Mouse (Mus musculus): ENCODE results near the gene Slc35e3. TPM values are rescaled to one million over a fixed set of nuclear protein-coding genes. Genes with fewer than 3 reads are reported as not detected.

Slc35e3 gene
- polyA plus RNA-seq, 1 experiment from 2014 or later = 22.2 TPM

DNA sequence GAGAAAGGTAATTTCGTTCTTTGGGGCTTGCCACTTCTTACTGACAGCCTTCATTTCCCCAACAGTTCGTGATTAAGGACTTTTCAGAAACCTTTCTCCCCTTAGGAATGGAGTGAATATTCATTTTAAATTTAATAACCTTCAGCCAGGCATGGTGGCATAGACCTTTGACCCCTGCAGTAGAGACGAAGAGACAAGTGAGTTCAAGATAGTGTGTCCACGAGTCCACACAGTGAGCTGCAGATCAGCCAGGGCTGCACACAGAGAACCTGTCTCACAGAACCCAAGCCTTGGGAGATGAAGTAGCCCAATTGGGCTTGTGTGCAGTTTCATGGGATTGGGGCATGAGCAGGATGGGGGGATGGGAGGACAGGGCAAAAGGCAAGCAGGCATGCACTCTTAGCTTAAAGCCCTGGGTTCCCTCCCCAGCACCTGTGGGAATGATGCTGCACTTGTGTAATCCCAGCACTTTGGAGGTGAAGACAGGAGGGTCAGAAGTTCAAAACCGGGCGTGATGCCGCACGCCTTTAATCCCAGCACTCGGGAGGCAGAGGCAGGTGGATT, 33.9 kb downstream of the Slc35e3 start:
- Histone ChIP-seq H3K4me1 (replicated peaks; ENCODE audit: control insufficient read depth, insufficient read depth, low read length) (no peaks in the 10 kb centered on the region; the same call in 1 of the 2 replicates), H3K27me3 (ENCODE audit: control insufficient read depth, insufficient read depth, low read length) (no peaks in the 10 kb centered on the region), H3K36me3 (ENCODE audit: control insufficient read depth, insufficient read depth, low read length) (no peaks in the 10 kb centered on the region; the same call in 1 of the 2 replicates), H3K27ac (ENCODE audit: low read depth, low read length) (no peak overlapping the region), H3K4me2 (ENCODE audit: low read depth, low read length, severe bottlenecking) (no peak overlapping the region), H3K9ac (ENCODE audit: low read length) (no peak overlapping the region), H3K4me3 (ENCODE audit: low read depth, low read length) (no peak overlapping the region), H3K9me3 (ENCODE audit: control insufficient read depth, low read length) (no peaks in the 10 kb centered on the region)
- 85% methylated on average over 9 of the region's 9 CpGs for WGBS
- ATAC-seq (replicated peaks; ENCODE audit: low FRiP score) (no peak), DNase-seq (ENCODE audit: low spot score) (no peak)

GRCm38 (mm10) chr10:117711408-117711807, 34.8 kb downstream of the Slc35e3 start:
- peak overlapping the region; percentile 100 for H3K9ac ChIP-seq (ENCODE audit: low read length)
- no peaks in the 10 kb centered on the region for H3K27me3 ChIP-seq (ENCODE audit: control insufficient read depth, insufficient read depth, low read length)
- no peak for ATAC-seq (replicated peaks; ENCODE audit: low FRiP score)
- H3K4me2 ChIP-seq (ENCODE audit: low read depth, low read length, severe bottlenecking) = peak overlapping the region; percentile 57; the same call in 1 of the 2 replicates
- DNase-seq (ENCODE audit: low spot score) = no peak
- no peaks in the 10 kb centered on the region for H3K9me3 ChIP-seq (ENCODE audit: control insufficient read depth, low read length)
- H3K36me3 ChIP-seq (ENCODE audit: control insufficient read depth, insufficient read depth, low read length) = no peaks in the 10 kb centered on the region; the same call in 1 of the 2 replicates
- no peaks in the 10 kb centered on the region; the same call in 1 of the 2 replicates for H3K4me1 ChIP-seq (replicated peaks; ENCODE audit: control insufficient read depth, insufficient read depth, low read length)
- WGBS = 70% methylated on average over 5 of the region's 5 CpGs
- no peak overlapping the region for H3K27ac ChIP-seq (ENCODE audit: low read depth, low read length)
- no peak overlapping the region for H3K4me3 ChIP-seq (ENCODE audit: low read depth, low read length)

GRCm38 (mm10) chr10:117710604-117711141, 35.5 kb downstream of the Slc35e3 start, which contains the start of gene Mdm2:
Gene Mdm2 (minus strand): TSS chr10:117710758.
- Histone ChIP-seq H3K9ac (ENCODE audit: low read length) (peak within 1 kb of the TSS; percentile 100), H3K4me2 (ENCODE audit: low read depth, low read length, severe bottlenecking) (peak within 1 kb of the TSS; percentile 73), H3K36me3 (ENCODE audit: control insufficient read depth, insufficient read depth, low read length) (no peaks in the 10 kb centered on the region; the same call in 1 of the 2 replicates), H3K4me3 (ENCODE audit: low read depth, low read length) (peak within 1 kb of the TSS; percentile 88), H3K4me1 (replicated peaks; ENCODE audit: control insufficient read depth, insufficient read depth, low read length) (no peaks in the 10 kb centered on the region; the same call in 1 of the 2 replicates), H3K9me3 (ENCODE audit: control insufficient read depth, low read length) (no peaks in the 10 kb centered on the region), H3K27me3 (ENCODE audit: control insufficient read depth, insufficient read depth, low read length) (no peaks in the 10 kb centered on the region), H3K27ac (ENCODE audit: low read depth, low read length) (peak within 1 kb of the TSS; percentile 97)
- WGBS = under 1% methylated on average over 52 of the region's 52 CpGs
- ATAC-seq (replicated peaks; ENCODE audit: low FRiP score) (peak; percentile 92), DNase-seq (ENCODE audit: low spot score) (peak; percentile 99)

DNA sequence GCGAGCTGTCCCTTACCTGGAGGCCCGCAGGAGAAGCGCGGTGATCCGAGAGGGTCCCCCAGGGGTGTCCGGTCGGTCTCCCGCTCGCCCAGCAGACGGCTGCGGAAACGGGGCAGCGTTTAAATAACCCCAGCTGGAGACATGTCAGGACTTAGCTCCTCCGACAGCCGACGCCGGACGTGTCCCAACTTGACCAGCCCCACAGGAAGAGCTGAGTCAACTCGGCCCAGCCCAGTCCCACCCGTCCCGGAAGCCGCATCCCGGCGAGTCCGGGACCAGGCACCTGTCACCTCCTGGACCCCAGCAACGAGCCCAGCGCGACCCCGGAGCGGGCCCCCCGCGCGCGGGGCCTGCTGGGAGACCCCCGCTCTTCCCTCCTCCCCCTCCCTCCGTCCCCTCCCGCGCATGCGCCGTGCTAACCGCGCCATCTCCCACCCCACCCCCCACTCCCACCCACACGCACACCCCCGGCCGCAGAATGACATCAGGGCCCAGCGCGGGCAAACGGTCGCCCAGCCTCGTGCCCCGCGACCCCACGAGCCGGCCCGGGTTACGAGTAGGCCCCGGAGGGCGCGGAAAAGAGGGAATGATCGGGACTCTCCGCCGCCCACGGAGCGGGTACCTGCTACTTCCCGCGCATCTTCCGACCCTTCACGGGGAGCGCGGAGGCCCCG, 36.1 kb downstream of the Slc35e3 start:
- Histone ChIP-seq H3K36me3 (ENCODE audit: control insufficient read depth, insufficient read depth, low read length) (no peaks in the 10 kb centered on the region; the same call in 1 of the 2 replicates), H3K9ac (ENCODE audit: low read length) (peak overlapping the region; percentile 100), H3K27me3 (ENCODE audit: control insufficient read depth, insufficient read depth, low read length) (no peaks in the 10 kb centered on the region), H3K4me1 (replicated peaks; ENCODE audit: control insufficient read depth, insufficient read depth, low read length) (no peaks in the 10 kb centered on the region; the same call in 1 of the 2 replicates), H3K4me3 (ENCODE audit: low read depth, low read length) (peak overlapping the region; percentile 88), H3K9me3 (ENCODE audit: control insufficient read depth, low read length) (no peaks in the 10 kb centered on the region), H3K27ac (ENCODE audit: low read depth, low read length) (peak overlapping the region; percentile 97), H3K4me2 (ENCODE audit: low read depth, low read length, severe bottlenecking) (peak overlapping the region; percentile 73)
- under 1% methylated on average over 62 of the region's 71 CpGs for WGBS
- ATAC-seq (replicated peaks; ENCODE audit: low FRiP score) = peak; percentile 83
- DNase-seq (ENCODE audit: low spot score) = peak; percentile 94

GRCm38 (mm10) chr10:117709326-117709830, 36.8 kb downstream of the Slc35e3 start:
- ATAC-seq (replicated peaks; ENCODE audit: low FRiP score) (no peak), DNase-seq (ENCODE audit: low spot score) (no peak)
- H3K4me2 ChIP-seq (ENCODE audit: low read depth, low read length, severe bottlenecking) = peak overlapping the region; percentile 73
- H3K27me3 ChIP-seq (ENCODE audit: control insufficient read depth, insufficient read depth, low read length) = no peaks in the 10 kb centered on the region
- H3K9ac ChIP-seq (ENCODE audit: low read length) = peak overlapping the region; percentile 100
- peak overlapping the region; percentile 88 for H3K4me3 ChIP-seq (ENCODE audit: low read depth, low read length)
- H3K9me3 ChIP-seq (ENCODE audit: control insufficient read depth, low read length) = no peaks in the 10 kb centered on the region
- H3K36me3 ChIP-seq (ENCODE audit: control insufficient read depth, insufficient read depth, low read length) = peaks cover 1% of the 10 kb centered on the region; the same call in 1 of the 2 replicates
- no peak overlapping the region for H3K27ac ChIP-seq (ENCODE audit: low read depth, low read length)
- H3K4me1 ChIP-seq (replicated peaks; ENCODE audit: control insufficient read depth, insufficient read depth, low read length) = no peaks in the 10 kb centered on the region; the same call in 1 of the 2 replicates
- 63% methylated on average over 12 of the region's 12 CpGs for WGBS

DNA sequence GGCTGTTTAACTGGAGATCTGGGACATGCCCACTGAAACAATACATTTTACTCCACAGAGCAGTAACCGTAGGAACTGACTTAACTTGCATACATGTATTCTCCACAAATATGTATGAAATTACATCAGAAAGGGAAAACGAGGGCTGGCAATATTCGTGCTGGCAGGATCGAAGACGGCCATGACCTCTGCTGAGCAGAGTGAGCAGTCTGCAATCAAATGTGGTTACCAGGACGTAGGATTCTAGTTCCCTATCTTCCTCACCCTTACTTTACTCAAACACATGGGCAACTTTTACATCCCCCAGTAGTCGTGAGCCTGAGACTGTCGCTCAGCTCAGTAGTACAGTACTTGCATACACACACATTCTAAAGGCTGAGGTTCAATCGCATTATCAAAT, 37.3 kb downstream of the Slc35e3 start:
- no peak overlapping the region for H3K9ac ChIP-seq (ENCODE audit: low read length)
- peaks cover 2% of the 10 kb centered on the region; the same call in 1 of the 2 replicates for H3K36me3 ChIP-seq (ENCODE audit: control insufficient read depth, insufficient read depth, low read length)
- ATAC-seq (replicated peaks; ENCODE audit: low FRiP score) = no peak
- no peak for DNase-seq (ENCODE audit: low spot score)
- no peaks in the 10 kb centered on the region; the same call in 1 of the 2 replicates for H3K4me1 ChIP-seq (replicated peaks; ENCODE audit: control insufficient read depth, insufficient read depth, low read length)
- H3K9me3 ChIP-seq (ENCODE audit: control insufficient read depth, low read length) = no peaks in the 10 kb centered on the region
- peak overlapping the region; percentile 73 for H3K4me2 ChIP-seq (ENCODE audit: low read depth, low read length, severe bottlenecking)
- no peak overlapping the region for H3K4me3 ChIP-seq (ENCODE audit: low read depth, low read length)
- 93% methylated on average over 9 of the region's 9 CpGs for WGBS
- H3K27ac ChIP-seq (ENCODE audit: low read depth, low read length) = no peak overlapping the region
- H3K27me3 ChIP-seq (ENCODE audit: control insufficient read depth, insufficient read depth, low read length) = no peaks in the 10 kb centered on the region

DNA sequence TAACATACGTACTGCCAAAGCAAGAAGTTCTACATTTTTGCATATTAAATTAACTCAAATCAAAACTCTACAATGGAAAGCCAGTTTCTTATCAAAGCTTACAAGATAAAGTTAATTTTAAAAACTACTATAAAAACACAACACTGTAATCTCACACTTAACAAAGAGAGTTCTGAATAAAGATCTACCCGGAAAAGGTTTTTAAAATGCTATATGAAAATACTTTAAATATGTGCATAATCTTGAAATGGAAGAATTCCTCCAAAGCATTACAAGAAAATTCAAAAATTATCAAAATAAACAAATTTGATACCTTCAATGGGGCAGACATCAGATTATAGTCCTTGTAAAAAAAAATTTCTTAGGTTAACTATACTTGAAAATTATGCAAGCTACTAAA, 37.8 kb downstream of the Slc35e3 start:
- Histone ChIP-seq H3K4me3 (ENCODE audit: low read depth, low read length) (no peak overlapping the region), H3K4me1 (replicated peaks; ENCODE audit: control insufficient read depth, insufficient read depth, low read length) (no peaks in the 10 kb centered on the region; the same call in 1 of the 2 replicates), H3K36me3 (ENCODE audit: control insufficient read depth, insufficient read depth, low read length) (peaks cover 4% of the 10 kb centered on the region; the same call in 1 of the 2 replicates), H3K9me3 (ENCODE audit: control insufficient read depth, low read length) (no peaks in the 10 kb centered on the region), H3K4me2 (ENCODE audit: low read depth, low read length, severe bottlenecking) (no peak overlapping the region), H3K27ac (ENCODE audit: low read depth, low read length) (no peak overlapping the region), H3K9ac (ENCODE audit: low read length) (no peak overlapping the region), H3K27me3 (ENCODE audit: control insufficient read depth, insufficient read depth, low read length) (no peaks in the 10 kb centered on the region)
- ATAC-seq (replicated peaks; ENCODE audit: low FRiP score) (no peak), DNase-seq (ENCODE audit: low spot score) (no peak)
- WGBS = 95% methylated on average over 2 of the region's 2 CpGs

DNA sequence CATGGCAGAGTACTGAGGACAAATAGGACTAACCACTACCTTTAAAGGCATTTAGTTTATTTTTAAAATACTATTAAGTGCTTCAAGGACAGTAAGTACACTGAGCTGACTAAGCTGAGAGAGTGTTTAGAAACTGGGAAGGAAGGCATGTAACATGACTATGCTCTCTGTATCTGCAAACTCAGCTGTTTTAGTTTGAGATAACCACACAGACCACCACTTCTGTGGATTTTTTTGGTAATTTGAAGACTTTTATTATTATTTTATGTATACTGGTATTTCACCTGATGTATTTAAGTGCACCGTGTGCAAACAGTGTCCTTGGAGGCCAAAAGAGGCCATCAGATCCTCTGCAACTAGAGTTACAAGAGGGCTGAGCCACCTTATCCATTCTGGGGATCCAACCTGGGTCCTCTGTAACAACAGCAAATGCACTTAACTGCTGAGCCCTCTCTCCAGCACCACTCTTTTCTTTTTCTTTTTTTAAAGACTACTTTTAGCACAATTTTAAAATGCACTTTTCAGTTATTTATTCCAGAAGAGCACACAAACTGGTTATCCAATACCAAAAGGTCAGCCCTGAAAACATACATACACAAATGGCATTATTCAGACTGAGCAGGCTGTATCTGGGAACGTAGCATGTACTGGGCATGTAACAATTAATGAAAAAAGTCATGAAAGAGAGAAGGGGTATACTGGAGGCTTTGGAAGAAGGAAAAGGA, 38.9 kb downstream of the Slc35e3 start:
- Histone ChIP-seq H3K9ac (ENCODE audit: low read length) (no peak overlapping the region), H3K4me3 (ENCODE audit: low read depth, low read length) (no peak overlapping the region), H3K36me3 (ENCODE audit: control insufficient read depth, insufficient read depth, low read length) (peaks cover 10% of the 10 kb centered on the region), H3K4me1 (replicated peaks; ENCODE audit: control insufficient read depth, insufficient read depth, low read length) (no peaks in the 10 kb centered on the region; the same call in 1 of the 2 replicates), H3K4me2 (ENCODE audit: low read depth, low read length, severe bottlenecking) (no peak overlapping the region), H3K27ac (ENCODE audit: low read depth, low read length) (no peak overlapping the region), H3K27me3 (ENCODE audit: control insufficient read depth, insufficient read depth, low read length) (no peaks in the 10 kb centered on the region), H3K9me3 (ENCODE audit: control insufficient read depth, low read length) (no peaks in the 10 kb centered on the region)
- ATAC-seq (replicated peaks; ENCODE audit: low FRiP score) (no peak), DNase-seq (ENCODE audit: low spot score) (no peak)
- 93% methylated on average over 2 of the region's 2 CpGs for WGBS

Measured in forebrain, embryonic 11.5 days (tissue).